Mouse (Mus musculus) thymus, postnatal 14 days (tissue): ENCODE results near the gene Emcn.

Experiments used
- DNase-seq: peaks from one replicate; pipeline ENCODE4 v3.0.0; 2021

Emcn gene

DNA sequence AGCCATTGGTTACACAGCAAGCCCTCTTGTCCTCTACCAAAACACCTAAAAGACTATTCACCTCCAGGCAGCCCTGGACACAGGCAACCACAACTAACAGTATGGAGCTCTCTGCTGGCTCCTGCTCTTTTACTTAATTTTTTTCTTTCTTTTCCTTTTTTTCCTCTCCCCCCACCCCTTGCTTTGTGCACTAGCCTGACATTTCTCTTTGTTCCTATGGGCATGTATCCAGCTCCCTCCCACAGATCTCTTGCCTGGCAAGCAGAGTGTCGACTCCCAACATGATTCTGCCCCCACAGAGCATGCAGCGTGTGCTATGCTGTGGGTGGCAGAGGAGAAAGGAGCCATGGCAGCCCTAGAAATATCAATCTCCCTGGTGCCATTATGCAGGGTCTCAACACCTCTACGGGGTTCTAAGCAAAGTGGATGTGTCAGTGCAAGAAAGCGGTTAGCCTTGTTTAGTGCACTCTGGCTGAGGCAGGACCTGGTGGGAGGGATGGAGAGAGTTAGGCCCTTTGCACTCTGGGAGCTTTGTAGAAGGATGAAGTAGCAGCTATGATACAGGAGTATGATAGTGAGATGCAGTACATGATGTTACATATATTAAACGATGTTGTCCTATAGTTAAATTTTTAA lies 74.7 kb downstream of the Emcn start:
- DNase-seq, result no peak

DNA sequence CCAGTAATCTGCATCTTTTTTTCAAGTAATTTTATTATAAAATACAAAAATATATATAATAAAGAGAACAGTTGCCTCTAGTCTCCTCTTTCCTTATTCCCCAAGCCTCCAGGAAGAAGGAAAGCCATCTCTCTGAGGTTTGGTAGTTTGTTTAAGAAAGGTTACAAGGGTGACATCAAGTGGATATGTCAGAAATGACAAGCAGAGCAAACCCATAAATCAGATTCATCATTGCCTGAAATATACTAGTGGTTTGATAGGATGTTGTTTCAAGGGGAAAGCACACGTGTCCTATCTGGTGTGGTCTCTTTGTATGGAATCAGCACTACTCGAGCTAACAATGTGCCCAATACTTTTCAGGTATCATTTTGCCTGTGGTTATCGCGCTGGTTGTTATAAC lies 77.8 kb downstream of the Emcn start:
- no peak for DNase-seq

DNA sequence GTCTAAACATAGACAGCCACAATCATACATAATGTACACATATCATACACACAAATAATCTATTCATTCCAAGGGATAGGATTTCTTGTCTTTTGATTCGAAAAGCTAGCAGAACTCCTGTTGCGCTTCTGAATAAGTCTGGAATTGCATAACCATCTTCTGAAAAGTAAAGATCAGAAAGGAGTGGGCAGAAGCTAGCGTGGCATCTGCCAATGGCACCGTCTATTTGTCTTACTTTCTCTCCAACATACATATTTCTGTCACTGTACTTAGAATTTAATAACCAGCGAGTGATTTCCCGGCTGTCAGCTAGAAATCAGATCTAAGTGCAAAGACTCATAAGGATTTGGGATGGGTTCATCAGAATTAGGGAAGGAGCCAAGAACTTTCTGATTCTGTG lies 88.6 kb downstream of the Emcn start:
- DNase-seq, result no peak

DNA sequence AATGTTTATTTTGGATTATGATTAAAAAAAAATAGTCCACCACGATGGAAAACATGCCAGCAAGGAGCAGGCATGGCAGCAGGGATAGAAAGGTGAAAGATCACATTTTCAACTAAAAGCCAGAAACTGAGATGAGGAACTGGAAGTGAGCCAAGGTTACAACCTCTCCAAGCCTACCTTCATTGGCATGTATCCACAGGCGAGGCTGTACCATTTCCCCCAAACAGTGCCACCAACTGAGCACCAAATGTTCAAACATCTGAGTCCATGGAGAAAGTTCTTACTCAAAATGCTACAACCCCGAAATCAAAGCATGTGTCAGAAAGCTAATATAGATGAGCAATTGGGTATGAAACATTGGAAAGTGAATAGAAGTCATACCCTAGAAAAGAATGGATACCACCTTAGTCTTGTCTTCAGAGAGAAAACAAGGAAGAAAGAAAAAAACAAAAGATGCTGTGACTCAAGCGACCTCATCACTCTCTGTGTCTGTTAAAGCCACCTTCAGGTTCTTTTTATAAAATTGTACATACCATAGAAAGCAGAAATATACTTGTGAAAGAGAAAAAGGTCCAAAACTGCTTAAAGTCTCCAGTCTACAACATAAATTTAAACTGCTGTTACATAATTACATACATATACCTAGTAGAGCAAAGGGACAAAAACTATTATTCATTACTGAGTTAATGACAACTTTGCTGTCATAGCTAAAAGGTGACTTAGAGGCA lies 124.2 kb downstream of the Emcn start:
- no peak for DNase-seq

DNA sequence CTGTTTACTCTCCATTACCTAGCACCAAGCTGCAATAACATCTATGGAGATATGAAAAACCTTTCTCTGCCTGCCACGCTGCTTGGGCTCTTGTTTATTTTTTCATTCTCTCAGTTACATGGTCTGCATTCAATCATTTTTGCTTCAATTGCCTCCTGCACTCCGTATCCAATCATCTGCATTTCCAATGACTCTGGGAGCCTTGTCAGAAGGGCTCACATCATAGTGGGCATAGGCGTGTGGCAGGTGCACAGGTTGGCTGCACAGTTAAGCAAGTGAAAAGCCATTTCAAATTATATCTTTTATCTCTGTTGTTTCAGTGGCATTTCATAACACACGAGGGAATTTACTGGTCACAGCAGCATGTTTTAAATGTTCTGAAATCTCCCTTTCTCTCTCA lies 125.1 kb downstream of the Emcn start:
- no peak for DNase-seq

DNA sequence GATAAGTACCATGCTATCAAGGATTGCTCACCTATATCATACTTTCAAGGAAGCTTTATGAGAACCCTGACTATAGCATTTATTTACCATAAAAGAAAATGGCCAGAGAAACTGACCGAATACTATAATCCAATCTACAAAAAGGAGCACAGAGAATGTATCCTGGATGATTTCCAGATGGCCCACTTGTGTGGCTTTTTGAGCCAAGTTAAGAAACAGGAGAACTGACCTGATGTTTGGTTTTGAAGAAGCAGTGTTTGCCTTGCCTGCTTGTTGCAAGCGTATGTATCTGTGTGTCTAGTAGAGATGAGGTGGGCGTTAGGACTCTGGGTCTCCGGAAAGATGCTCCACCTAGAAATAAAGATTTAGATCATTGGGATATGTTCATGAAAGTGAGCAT lies 125.9 kb downstream of the Emcn start:
- no peak for DNase-seq

DNA sequence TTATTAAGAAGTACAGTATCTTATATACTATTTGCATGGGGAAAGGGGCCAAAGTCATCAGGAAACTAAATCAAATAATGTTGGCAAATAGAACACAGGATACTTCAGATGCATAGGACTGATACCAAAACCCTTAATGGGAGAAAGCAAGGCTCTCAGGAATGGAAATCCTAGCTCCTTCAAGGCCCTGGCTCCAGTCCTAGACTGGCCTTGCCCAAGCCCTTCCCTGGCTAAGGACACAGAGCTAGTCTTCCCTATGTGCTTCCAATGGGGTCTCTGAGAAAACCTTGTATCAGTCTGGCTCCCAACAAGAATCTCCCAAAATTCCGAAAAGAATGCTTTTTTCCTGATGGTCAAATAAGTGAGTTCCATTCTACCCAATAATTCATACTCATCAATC lies 126.5 kb downstream of the Emcn start:
- DNase-seq, result no peak

DNA sequence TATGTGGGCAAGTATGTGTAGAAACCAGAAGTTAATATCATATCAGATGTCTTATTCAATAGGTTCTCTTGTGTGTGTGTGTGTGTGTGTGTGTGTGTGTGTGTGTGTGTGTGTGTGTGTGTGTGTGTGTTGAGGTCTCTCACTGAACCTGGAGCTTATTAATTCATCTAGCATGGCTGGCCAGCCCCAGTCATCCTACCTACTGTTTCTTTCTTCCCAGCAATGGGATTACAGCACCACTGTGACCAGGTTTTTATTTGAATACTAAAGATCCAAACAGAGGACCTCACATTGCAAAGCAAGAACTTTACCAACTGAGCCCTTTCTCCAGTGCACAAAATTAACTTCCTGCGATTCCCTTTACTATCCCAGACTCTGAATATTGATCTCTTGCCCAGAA lies 131.3 kb downstream of the Emcn start:
- DNase-seq, result no peak

DNA sequence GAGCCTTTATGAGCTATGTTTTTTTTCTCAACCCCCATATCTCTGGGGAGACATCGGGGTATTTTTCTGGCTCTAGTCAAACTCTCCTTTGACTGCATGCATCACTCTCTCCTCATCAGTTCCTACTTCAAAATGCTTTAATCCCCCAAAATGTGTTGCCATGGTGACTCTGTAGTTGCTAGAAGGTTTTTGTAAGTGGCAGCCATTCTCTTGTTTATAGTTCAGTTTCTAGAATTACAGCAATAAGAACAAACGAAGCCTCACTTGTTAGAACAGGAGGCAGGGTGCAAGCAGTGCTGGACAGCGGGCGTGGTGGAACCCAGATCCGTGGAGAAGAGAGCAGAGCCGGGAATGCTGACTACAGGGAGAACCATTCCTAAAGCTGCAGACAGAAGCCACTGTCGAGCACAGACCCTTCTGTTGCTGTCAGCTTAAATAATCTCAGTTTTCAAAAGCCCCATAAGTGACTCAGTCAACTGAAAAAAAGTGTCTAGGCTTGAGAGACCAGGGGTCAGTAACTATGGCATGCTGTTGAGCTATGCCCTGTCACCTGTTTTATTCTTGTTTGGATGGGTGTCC lies 139.0 kb downstream of the Emcn start:
- no peak for DNase-seq

DNA sequence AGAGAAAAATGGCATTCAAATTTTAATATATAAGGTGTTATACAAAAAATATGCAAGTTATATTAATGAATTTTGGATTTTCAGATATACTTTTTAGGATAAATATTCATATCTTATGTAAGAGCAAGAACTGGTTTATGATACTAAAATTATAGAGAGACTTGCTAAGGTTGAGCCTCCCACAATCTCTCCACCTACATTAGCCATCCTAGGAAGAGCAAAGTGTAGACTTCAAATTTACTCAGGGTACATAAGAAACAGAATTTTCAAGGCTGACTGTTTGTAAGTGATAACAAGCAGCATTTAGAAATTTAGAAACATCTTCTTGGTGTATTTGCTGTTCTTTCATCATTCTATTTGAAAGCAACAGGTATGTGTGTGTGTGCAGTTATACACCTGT lies 140.3 kb downstream of the Emcn start:
- no peak for DNase-seq
